Mouse (Mus musculus) MEL (cell line): ENCODE results near the gene Ms4a7. TPM values are rescaled to one million over a fixed set of nuclear protein-coding genes. Genes with fewer than 3 reads are reported as not detected.
"Not testable (repeated sequence)": the region's sequence is repeated elsewhere in the genome, so short reads cannot be mapped to it uniquely, and the experiment has no call there.

ENCODE experiments used
- DNase-seq: peaks from one replicate; pipeline ENCODE4 v3.0.0; 2011; ENCODE audit warnings: low read depth, low spot score
- H3K27ac ChIP-seq: 2 replicates; pipeline ENCODE4 v1.5.1; 2012; ENCODE audit warnings: low read depth, mild to moderate bottlenecking, control low read depth, low read length, moderate library complexity; ENCODE audit not compliant: control insufficient read depth
- H3K27me3 ChIP-seq, 2 experiments: fragments of 150-350 bp in 1 of 2; sonication (generic) in 1 of 2; 2 replicates each; pipeline ENCODE4 v1.6.1; 2012; ENCODE audit warnings: low read length in 2 of 2, mild to moderate bottlenecking in 2 of 2, improper control_type of control experiment in 1 of 2, moderate library complexity in 1 of 2; ENCODE audit not compliant: insufficient read depth in 2 of 2, control insufficient read depth in 1 of 2
- H3K36me3 ChIP-seq, 2 experiments: 2 replicates each; pipeline ENCODE4 v1.6.1; 2012 to 2014; ENCODE audit warnings: low read length in 2 of 2, improper control_type of control experiment in 1 of 2, inconsistent platforms in 1 of 2, mild to moderate bottlenecking in 1 of 2; ENCODE audit not compliant: insufficient read depth in 2 of 2, control insufficient read depth in 1 of 2
- H3K4me1 ChIP-seq, 2 experiments: fragments of 150-350 bp in 1 of 2; sonication (generic) in 1 of 2; 2 replicates each; pipeline ENCODE4 v1.6.1; 2012; ENCODE audit warnings: low read length in 2 of 2, improper control_type of control experiment in 1 of 2, mild to moderate bottlenecking in 1 of 2; ENCODE audit not compliant: insufficient read depth in 2 of 2, control insufficient read depth in 1 of 2
- H3K4me3 ChIP-seq, 2 experiments: fragments of 150-350 bp in 1 of 2; sonication (generic) in 1 of 2; 2 replicates each; pipeline ENCODE4 v1.5.1; 2012; ENCODE audit warnings: low read depth in 2 of 2, low read length in 2 of 2, mild to moderate bottlenecking in 2 of 2, moderate library complexity in 2 of 2, control low read depth in 1 of 2, improper control_type of control experiment in 1 of 2; ENCODE audit not compliant: control insufficient read depth in 1 of 2, insufficient read depth in 1 of 2
- H3K79me2 ChIP-seq: 2 replicates; pipeline ENCODE4 v1.6.1; 2012; ENCODE audit warnings: mild to moderate bottlenecking, low read length, moderate library complexity; ENCODE audit not compliant: control insufficient read depth, poor library complexity, insufficient read depth
- H3K9ac ChIP-seq: 2 replicates; pipeline ENCODE4 v1.6.1; 2012; ENCODE audit warnings: low read depth, mild to moderate bottlenecking, control low read depth, low read length, moderate library complexity; ENCODE audit not compliant: control insufficient read depth, poor library complexity, severe bottlenecking
- H3K9me3 ChIP-seq: fragments of 150-350 bp; sonication (generic); replicated peaks from 2 replicates; pipeline ENCODE4 v1.6.1; 2012; ENCODE audit warnings: mild to moderate bottlenecking, low read length, improper control_type of control experiment, moderate library complexity; ENCODE audit not compliant: insufficient read depth
- BHLHE40 ChIP-seq: IDR thresholded peaks from 2 replicates; pipeline ENCODE4 v1.6.1; 2012; ENCODE audit warnings: low read depth, mild to moderate bottlenecking, inconsistent platforms, low read length, improper control_type of control experiment, borderline replicate concordance
- CHD1 ChIP-seq: IDR thresholded peaks from 2 replicates; pipeline ENCODE4 v1.6.1; 2012; ENCODE audit warnings: low read depth, mild to moderate bottlenecking, inconsistent platforms, low read length, improper control_type of control experiment
- E2F4 ChIP-seq: IDR thresholded peaks from 2 replicates; pipeline ENCODE4 v1.6.1; 2011; ENCODE audit warnings: low read depth, low read length, improper control_type of control experiment, borderline replicate concordance
- ETS1 ChIP-seq: IDR thresholded peaks from 2 replicates; pipeline ENCODE4 v1.6.1; 2012; ENCODE audit warnings: low read depth, mild to moderate bottlenecking, inconsistent platforms, low read length, improper control_type of control experiment, moderate library complexity
- GATA1 ChIP-seq: IDR thresholded peaks from 2 replicates; pipeline ENCODE4 v1.6.1; 2011; ENCODE audit warnings: low read depth, low read length, improper control_type of control experiment
- MAX ChIP-seq: IDR thresholded peaks from 2 replicates; pipeline ENCODE4 v1.6.1; 2011; ENCODE audit warnings: low read length, improper control_type of control experiment
- MAZ ChIP-seq: IDR thresholded peaks from 2 replicates; pipeline ENCODE4 v1.6.1; 2012; ENCODE audit warnings: low read depth, mild to moderate bottlenecking, inconsistent platforms, low read length, improper control_type of control experiment
- MEF2A ChIP-seq: IDR thresholded peaks from 2 replicates; pipeline ENCODE4 v1.6.1; 2014; ENCODE audit warnings: low read depth, mild to moderate bottlenecking, inconsistent platforms, low read length, improper control_type of control experiment; ENCODE audit not compliant: poor library complexity, insufficient replicate concordance, severe bottlenecking; ENCODE audit errors: extremely low read depth
- MXI1 ChIP-seq: IDR thresholded peaks from 2 replicates; pipeline ENCODE4 v1.6.1; 2011; ENCODE audit warnings: mild to moderate bottlenecking, low read depth, low read length, improper control_type of control experiment
- POLR2AphosphoS2 ChIP-seq: IDR thresholded peaks from 2 replicates; pipeline ENCODE4 v1.6.1; 2011; ENCODE audit warnings: low read length, improper control_type of control experiment
- RAD21 ChIP-seq: IDR thresholded peaks from 2 replicates; pipeline ENCODE4 v1.6.1; 2011; ENCODE audit warnings: mild to moderate bottlenecking, low read depth, low read length, improper control_type of control experiment
- SIN3A ChIP-seq: IDR thresholded peaks from 2 replicates; pipeline ENCODE4 v1.6.1; 2012; ENCODE audit warnings: low read length, improper control_type of control experiment, inconsistent platforms
- SMC3 ChIP-seq: IDR thresholded peaks from 2 replicates; pipeline ENCODE4 v1.6.1; 2011; ENCODE audit warnings: low read depth, low read length, improper control_type of control experiment
- TBP ChIP-seq: IDR thresholded peaks from 2 replicates; pipeline ENCODE4 v1.8.0; 2011; ENCODE audit warnings: low read depth, low read length, improper control_type of control experiment
- UBTF ChIP-seq: IDR thresholded peaks from 2 replicates; pipeline ENCODE4 v1.6.1; 2012; ENCODE audit warnings: low read depth, mild to moderate bottlenecking, inconsistent platforms, low read length, improper control_type of control experiment, moderate library complexity, borderline replicate concordance; ENCODE audit not compliant: insufficient read depth
- USF2 ChIP-seq, 2 experiments: IDR thresholded peaks; 2 replicates each; pipeline ENCODE4 v1.6.1; 2011 to 2012; ENCODE audit warnings: improper control_type of control experiment in 2 of 2, low read length in 2 of 2, borderline replicate concordance in 1 of 2, inconsistent platforms in 1 of 2, low read depth in 1 of 2, mild to moderate bottlenecking in 1 of 2; ENCODE audit not compliant: insufficient read depth in 1 of 2
- ZKSCAN1 ChIP-seq: IDR thresholded peaks from 2 replicates; pipeline ENCODE4 v1.6.1; 2012; ENCODE audit warnings: low read depth, mild to moderate bottlenecking, inconsistent platforms, low read length, improper control_type of control experiment, moderate library complexity
- ZMIZ1 ChIP-seq: IDR thresholded peaks from 2 replicates; pipeline ENCODE4 v1.6.1; 2012; ENCODE audit warnings: low read depth, mild to moderate bottlenecking, inconsistent platforms, low read length, improper control_type of control experiment, moderate library complexity
- ZNF384 ChIP-seq: IDR thresholded peaks from 2 replicates; pipeline ENCODE4 v1.6.1; 2012; ENCODE audit warnings: low read depth, mild to moderate bottlenecking, inconsistent platforms, low read length, improper control_type of control experiment
- polyA plus RNA-seq, 2 experiments: library from polyadenylated mRNA; stranded (reverse) in 1 of 2; unstranded in 1 of 2; fragments of >175 nt in 1 of 2; fragments of >200 nt in 1 of 2; gene quantifications; 2 replicates each; pipeline versions ENCODE4 v1.2.1 to v1.2.4; 2012; ENCODE audit warnings: low replicate concordance in 2 of 2, low read depth in 1 of 2; ENCODE audit not compliant: insufficient read length in 2 of 2, insufficient read depth in 1 of 2, missing spikeins in 1 of 2
- total RNA-seq: library from RNA; depleted of rRNA; stranded (reverse); fragments of 300-350 nt; gene quantifications from 2 replicates; pipeline ENCODE4 v1.2.3, GENCODE M21; 2012

The Ms4a7 gene
- total and polyA plus RNA-seq, 3 experiments: not detected

- Histone ChIP-seq H3K36me3 (no peaks in the 10 kb centered on the region), H3K4me1 (no peaks in the 10 kb centered on the region), H3K27me3 (no peaks in the 10 kb centered on the region), H3K79me2 (no peaks in the 10 kb centered on the region), H3K9ac (no peak overlapping the region), H3K9me3 (no peaks in the 10 kb centered on the region), H3K27ac (no peak overlapping the region), H3K4me3 (no peak overlapping the region)
- no peak for DNase-seq
- TF ChIP-seq ZNF384: no peak
- TF ChIP-seq ZKSCAN1: no peak
- no peak for TF ChIP-seq MEF2A
- TF ChIP-seq MAX: no peak
- TF ChIP-seq UBTF: no peak
Observed at GRCm38 (mm10) chr19:11298939-11299338, 37.0 kb downstream of the Ms4a7 start.

DNA sequence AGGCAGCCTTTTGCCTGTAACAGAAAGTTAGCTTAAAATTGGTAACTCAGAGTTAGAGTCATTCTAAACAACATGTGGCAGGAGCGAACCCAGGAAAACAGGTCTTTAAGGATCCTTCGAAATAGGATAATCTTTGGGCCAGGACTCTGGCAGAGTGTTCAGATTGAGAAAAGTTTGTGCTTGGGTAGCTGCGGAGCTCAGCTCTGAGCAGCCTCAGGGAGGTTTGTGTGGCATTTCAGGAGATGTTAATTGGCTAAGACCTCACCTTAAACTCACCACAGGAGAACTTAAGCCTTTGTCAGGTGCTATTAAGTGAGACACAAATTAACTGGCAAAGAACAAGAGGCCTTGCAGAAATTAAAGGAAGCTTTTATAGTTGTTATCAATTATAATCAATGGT, 42.3 kb downstream of the Ms4a7 start:
- not testable (repeated sequence) for H3K4me1 ChIP-seq, H3K36me3 ChIP-seq, H3K27ac ChIP-seq, H3K9me3 ChIP-seq, DNase-seq, H3K27me3 ChIP-seq, H3K79me2 ChIP-seq, H3K9ac ChIP-seq, H3K4me3 ChIP-seq

- Histone ChIP-seq H3K36me3 (no peaks in the 10 kb centered on the region), H3K9ac (no peak overlapping the region), H3K4me3 (no peak overlapping the region), H3K9me3 (no peaks in the 10 kb centered on the region), H3K79me2 (no peaks in the 10 kb centered on the region), H3K4me1 (no peaks in the 10 kb centered on the region)
- DNase-seq: no peak
- TF ChIP-seq GATA1: no peak
- TF ChIP-seq BHLHE40: no peak
- TF ChIP-seq ZNF384: no peak
- TF ChIP-seq SMC3: no peak
- TF ChIP-seq MXI1: no peak
- TF ChIP-seq E2F4: no peak
- no peak for TF ChIP-seq POLR2AphosphoS2
- TF ChIP-seq MAX: no peak
- TF ChIP-seq RAD21: no peak
- no peak for TF ChIP-seq MAZ
- TF ChIP-seq TBP: no peak
- no peak for TF ChIP-seq ETS1
- no peak for TF ChIP-seq ZMIZ1
- TF ChIP-seq CHD1: no peak
- no peak for TF ChIP-seq SIN3A
- no peak for TF ChIP-seq USF2 (IDR thresholded peaks at IDR 0.05; ENCODE audit: borderline replicate concordance in 1 of 2, insufficient read depth in 1 of 2, low read depth in 1 of 2, low read length in 2 of 2)
- TF ChIP-seq, all 39 proteins: peak for 0
- Histone ChIP-seq H3K27me3 (no peaks in the 10 kb centered on the region), H3K27ac (no peak overlapping the region)
Observed at GRCm38 (mm10) chr19:11292990-11293389, 43.0 kb downstream of the Ms4a7 start.
